29 mouse cellular contexts compared by ENCODE assay signal in the genomic region with DNA sequence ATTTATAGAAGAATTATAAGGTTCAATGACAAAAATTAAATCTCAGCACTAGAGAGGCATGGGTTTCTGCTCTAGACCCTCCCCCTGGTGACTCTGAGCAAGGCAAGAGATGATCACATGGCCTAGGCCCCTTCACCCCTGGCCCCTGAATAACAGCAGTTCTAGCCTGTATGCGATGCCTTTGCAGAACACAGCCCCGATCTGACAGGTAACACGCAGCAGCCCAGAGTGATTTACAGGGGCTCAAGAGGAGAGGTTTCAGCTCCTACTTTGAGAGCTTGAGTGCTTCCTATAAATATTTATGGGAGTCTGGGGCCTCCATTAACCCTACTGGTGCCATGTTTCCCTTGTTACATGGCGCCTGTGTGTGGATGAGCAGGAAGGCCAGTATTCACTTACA. TPM values are rescaled to one million over a fixed set of nuclear protein-coding genes. Genes with fewer than 3 reads are reported as not detected.
DNase-seq lines count a peak whose midpoint lies in the region; ATAC-seq lines count a peak whose summit lies in the region.
"Had no signal": no experiment of that assay in that cellular context is flagged by ENCODE, and none has a peak within 500 bp of the region (broad histone marks: within the 10 kb centered on the region; RNA-seq: fewer than 3 reads in every experiment).

No protein-coding gene starts in this region.

- peaks cover 61% of the 10 kb centered on the region for H3K27me3 ChIP-seq in kidney, embryonic 15.5 days
- peaks cover 49% of the 10 kb centered on the region for H3K27me3 ChIP-seq in midbrain, embryonic 13.5 days
- peaks cover 66% of the 10 kb centered on the region for H3K27me3 ChIP-seq in midbrain, embryonic 10.5 days (ENCODE audit: low read depth, poor library complexity, severe bottlenecking)
- H3K27me3 ChIP-seq in midbrain, embryonic 15.5 days (replicated peaks): peaks cover 44% of the 10 kb centered on the region

- no peak overlapping the region for H3K9ac ChIP-seq in kidney, embryonic 15.5 days
- no peak overlapping the region for H3K9ac ChIP-seq in midbrain, embryonic 13.5 days (replicated peaks)
- H3K9ac ChIP-seq in midbrain, embryonic 15.5 days: no peak overlapping the region
- H3K9ac ChIP-seq: heart, embryonic 15.5 days; liver, embryonic 13.5 days; neural tube, embryonic 12.5 days had no signal

- H3K27ac ChIP-seq in kidney, embryonic 15.5 days: no peak overlapping the region
- no peak overlapping the region for H3K27ac ChIP-seq in midbrain, embryonic 13.5 days
- no peak overlapping the region for H3K27ac ChIP-seq in midbrain, embryonic 10.5 days (replicated peaks)
- H3K27ac ChIP-seq in midbrain, embryonic 15.5 days: no peak overlapping the region
- H3K27ac ChIP-seq: heart, embryonic 10.5 days; heart, embryonic 15.5 days; liver, embryonic 13.5 days; neural tube, embryonic 12.5 days had no signal

- peak; percentile 38; the same call in 1 of the 2 replicates for ATAC-seq in kidney, embryonic 15.5 days (replicated peaks; ENCODE audit: low FRiP score)
- peak; percentile 61 for ATAC-seq in midbrain, embryonic 13.5 days
- ATAC-seq in midbrain, embryonic 15.5 days (replicated peaks): 0 out of 2 replicates have a peak, but pooled peaks have one; percentile 30
- ATAC-seq: intestine, embryonic 16.5 days; lung, postnatal 0 days had no signal

- H3K4me1 ChIP-seq in kidney, embryonic 15.5 days: peaks cover 20% of the 10 kb centered on the region
- H3K4me1 ChIP-seq in midbrain, embryonic 13.5 days (replicated peaks): peaks cover 40% of the 10 kb centered on the region
- H3K4me1 ChIP-seq in midbrain, embryonic 10.5 days: peaks cover 25% of the 10 kb centered on the region
- peaks cover 20% of the 10 kb centered on the region for H3K4me1 ChIP-seq in midbrain, embryonic 15.5 days
- H3K4me1 ChIP-seq: liver, embryonic 13.5 days; megakaryocyte, embryonic 14.5 days had no signal

- no peak overlapping the region for H3K4me3 ChIP-seq in kidney, embryonic 15.5 days (replicated peaks)
- H3K4me3 ChIP-seq in midbrain, embryonic 13.5 days (replicated peaks): no peak overlapping the region
- no peak overlapping the region for H3K4me3 ChIP-seq in midbrain, embryonic 10.5 days
- H3K4me3 ChIP-seq in midbrain, embryonic 15.5 days: no peak overlapping the region
- H3K4me3 ChIP-seq: erythroblast, embryonic 14.5 days; heart, embryonic 10.5 days; heart, embryonic 15.5 days; liver, embryonic 13.5 days; neural tube, embryonic 12.5 days had no signal

- H3K4me2 ChIP-seq in kidney, embryonic 15.5 days: no peak overlapping the region
- H3K4me2 ChIP-seq in midbrain, embryonic 13.5 days (replicated peaks): no peak overlapping the region
- H3K4me2 ChIP-seq in midbrain, embryonic 15.5 days: no peak overlapping the region
- H3K4me2 ChIP-seq: heart, embryonic 15.5 days; liver, embryonic 13.5 days; neural tube, embryonic 12.5 days had no signal

- DNase-seq in embryo, embryonic 11 days: peak; percentile 26
- no peak for DNase-seq in embryo, embryonic 10 days (ENCODE audit: low spot score)
- no peak for DNase-seq in kidney, postnatal 10 days
- no peak for DNase-seq in midbrain, embryonic 10.5 days (ENCODE audit: low spot score)
- DNase-seq: adrenal gland, adult 8-10 months; cerebellum, adult 8-10 months; cerebellum, postnatal 25 days; gastrocnemius, postnatal 25 days; heart, adult 11 months; kidney, adult 9 months; liver, embryonic 13.5 days; lung, adult 18-20 months; lung, postnatal 4 days; retina, postnatal 1 day; right cerebral cortex, postnatal 14 days; thymus, postnatal 4 days had no signal

- H3K9me3 ChIP-seq in kidney, embryonic 15.5 days (replicated peaks): no peaks in the 10 kb centered on the region
- no peaks in the 10 kb centered on the region for H3K9me3 ChIP-seq in midbrain, embryonic 13.5 days
- no peaks in the 10 kb centered on the region for H3K9me3 ChIP-seq in midbrain, embryonic 10.5 days (replicated peaks)
- H3K9me3 ChIP-seq in midbrain, embryonic 15.5 days: no peaks in the 10 kb centered on the region
- H3K9me3 ChIP-seq: heart, embryonic 10.5 days; heart, embryonic 15.5 days; liver, embryonic 13.5 days; megakaryocyte, embryonic 14.5 days; neural tube, embryonic 12.5 days had no signal

- no peaks in the 10 kb centered on the region for H3K36me3 ChIP-seq in kidney, embryonic 15.5 days
- H3K36me3 ChIP-seq in midbrain, embryonic 13.5 days: no peaks in the 10 kb centered on the region
- no peaks in the 10 kb centered on the region for H3K36me3 ChIP-seq in midbrain, embryonic 10.5 days
- H3K36me3 ChIP-seq in midbrain, embryonic 15.5 days (replicated peaks): no peaks in the 10 kb centered on the region
- H3K36me3 ChIP-seq: G1E; heart, embryonic 10.5 days; heart, embryonic 15.5 days; liver, embryonic 13.5 days; neural tube, embryonic 12.5 days had no signal

- 22% methylated on average over 4 of the region's 4 CpGs for WGBS in kidney, embryonic 15.5 days
- 38% methylated on average over 4 of the region's 4 CpGs for WGBS in midbrain, embryonic 13.5 days
- 72% methylated on average over 4 of the region's 4 CpGs for WGBS in midbrain, embryonic 10.5 days
- 33% methylated on average over 4 of the region's 4 CpGs for WGBS in midbrain, embryonic 15.5 days

RNA-seq across cellular contexts. Expression of a gene that starts 9.4 kb away (rescaled TPM):
- 36.2 and 38.0 TPM in 2 replicates for polyA plus RNA-seq in kidney, embryonic 15.5 days (2015; fragmentation: Nextera tagmentation; extraction: Ambion mirVana)
- polyA plus RNA-seq in midbrain, embryonic 13.5 days (2015; fragmentation: Nextera tagmentation; extraction: Ambion mirVana): 4.7 and 5.9 TPM in 2 replicates
- 3.3 and 4.1 TPM in 2 replicates for polyA plus RNA-seq in midbrain, embryonic 10.5 days (2016; fragmentation: Nextera tagmentation; extraction: Ambion mirVana)
- 6.5 TPM in 2 replicates for polyA plus RNA-seq in midbrain, embryonic 15.5 days (2015; fragmentation: Nextera tagmentation; extraction: Ambion mirVana)
- polyA plus RNA-seq: G1E had no signal

RNA-seq across cellular contexts. Expression of a gene that starts 23.5 kb away (rescaled TPM):
- 0.40 and 0.93 TPM in 2 replicates for polyA plus RNA-seq in kidney, embryonic 15.5 days (2015; fragmentation: Nextera tagmentation; extraction: Ambion mirVana)
- polyA plus RNA-seq in midbrain, embryonic 13.5 days (2015; fragmentation: Nextera tagmentation; extraction: Ambion mirVana): not detected in 2 replicates
- polyA plus RNA-seq in midbrain, embryonic 10.5 days (2016; fragmentation: Nextera tagmentation; extraction: Ambion mirVana): 0.35 TPM in 1 of 2 replicates, not detected in the other
- polyA plus RNA-seq in midbrain, embryonic 15.5 days (2015; fragmentation: Nextera tagmentation; extraction: Ambion mirVana): not detected in 2 replicates
- polyA plus RNA-seq: erythroblast, embryonic 14.5 days; forebrain, embryonic 11.5 days; G1E; stomach, embryonic 14.5 days had no signal
